Mouse (Mus musculus) neural tube, embryonic 11.5 days (tissue): ENCODE measurements around the gene Epb41. TPM values are rescaled to one million over a fixed set of nuclear protein-coding genes. Genes with fewer than 3 reads are reported as not detected.
A peak's percentile ranks its signal among the peaks of the same experiment; 100 is the strongest.

ENCODE experiments used
- ATAC-seq: fragments of 200-750 bp; cut with Nextera tagmentation; 2 replicates; pipeline ENCODE4 v1.8.0; 2017; ENCODE audit warnings: moderate number of reproducible peaks, mild to moderate bottlenecking, moderate TSS enrichment, moderate library complexity; ENCODE audit not compliant: insufficient read depth, low FRiP score, low TSS enrichment
- DNase-seq: peaks from one replicate; pipeline ENCODE4 v3.0.0-alpha.2; 2015; ENCODE audit warnings: low spot score
- H3K27ac ChIP-seq: fragments of 300-500 bp; sonication (generic); 2 replicates; pipeline ENCODE4 v1.5.1; 2014; ENCODE audit warnings: low read depth, mild to moderate bottlenecking, low read length
- H3K27me3 ChIP-seq: fragments of 300-500 bp; sonication (generic); 2 replicates; pipeline ENCODE4 v1.6.1; 2014; ENCODE audit warnings: mild to moderate bottlenecking, low read length, mixed read lengths; ENCODE audit not compliant: control insufficient read depth, insufficient read depth
- H3K36me3 ChIP-seq: fragments of 300-500 bp; sonication (generic); 2 replicates; pipeline ENCODE4 v1.6.1; 2014; ENCODE audit warnings: mild to moderate bottlenecking, low read length, moderate library complexity, mixed read lengths; ENCODE audit not compliant: control insufficient read depth, insufficient read depth
- H3K4me1 ChIP-seq: fragments of 300-500 bp; sonication (generic); 2 replicates; pipeline ENCODE4 v1.6.1; 2014; ENCODE audit warnings: low read length, mixed read lengths; ENCODE audit not compliant: control insufficient read depth, insufficient read depth
- H3K4me2 ChIP-seq: fragments of 300-500 bp; sonication (generic); 2 replicates; pipeline ENCODE4 v1.6.1; 2014; ENCODE audit warnings: low read depth, mild to moderate bottlenecking, moderate library complexity
- H3K4me3 ChIP-seq: fragments of 300-500 bp; sonication (generic); 2 replicates; pipeline ENCODE4 v1.5.1; 2014; ENCODE audit warnings: low read depth, low read length
- H3K9ac ChIP-seq: fragments of 300-500 bp; sonication (generic); 2 replicates; pipeline ENCODE4 v1.6.1; 2014; ENCODE audit warnings: mild to moderate bottlenecking, low read length
- H3K9me3 ChIP-seq: fragments of 300-500 bp; sonication (generic); 2 replicates; pipeline ENCODE4 v1.6.1; 2016; ENCODE audit warnings: low read length; ENCODE audit not compliant: control insufficient read depth
- WGBS: fragments of 180-500 bp; shearing (Covaris S2); extraction: QIAGEN DNeasy Blood & Tissue Kit; methylation state at CpG from one replicate; pipeline ENCODE4 v1.1.7; 2014; 5-methylcytosine and 5-hydroxymethylcytosine counted together
- polyA plus RNA-seq: library from polyadenylated mRNA; unstranded; fragments of >200 nt; fragmentation: Nextera tagmentation; extraction: Ambion mirVana; gene quantifications from 2 replicates; pipeline ENCODE4 v1.2.1, GENCODE M21; 2014

Gene Epb41
- polyA plus RNA-seq, 1 experiment from 2014 or later, result 203 TPM

DNA sequence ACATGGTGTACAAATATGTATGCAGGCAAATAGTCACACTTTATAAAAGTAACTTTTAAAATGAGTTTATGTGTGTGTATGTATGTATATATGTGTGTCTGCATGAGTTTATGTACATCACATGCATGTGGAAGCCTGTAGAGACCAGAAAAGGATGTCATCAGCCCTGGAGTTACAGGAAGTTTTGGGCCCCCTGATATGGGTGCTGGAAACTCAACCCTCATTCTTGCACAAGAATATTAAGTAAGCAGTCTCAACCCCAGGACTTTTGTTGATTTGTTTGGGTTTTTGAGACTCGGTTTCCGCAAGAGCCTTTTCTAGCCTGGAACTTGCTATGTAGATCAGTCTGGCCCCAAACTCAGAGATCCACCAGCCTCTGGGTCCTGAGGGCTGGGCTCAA is 15.6 kb downstream of the Epb41 start:
- no peaks in the 10 kb centered on the region for H3K4me1 ChIP-seq
- no peak overlapping the region for H3K27ac ChIP-seq
- no peaks in the 10 kb centered on the region for H3K36me3 ChIP-seq
- H3K4me3 ChIP-seq, result no peak overlapping the region
- no peaks in the 10 kb centered on the region for H3K9me3 ChIP-seq
- WGBS, result 92% methylated on average over 2 of the region's 2 CpGs
- H3K27me3 ChIP-seq, result no peaks in the 10 kb centered on the region
- no peak overlapping the region for H3K4me2 ChIP-seq
- ATAC-seq, result no peak
- H3K9ac ChIP-seq, result no peak overlapping the region
- no peak for DNase-seq

DNA sequence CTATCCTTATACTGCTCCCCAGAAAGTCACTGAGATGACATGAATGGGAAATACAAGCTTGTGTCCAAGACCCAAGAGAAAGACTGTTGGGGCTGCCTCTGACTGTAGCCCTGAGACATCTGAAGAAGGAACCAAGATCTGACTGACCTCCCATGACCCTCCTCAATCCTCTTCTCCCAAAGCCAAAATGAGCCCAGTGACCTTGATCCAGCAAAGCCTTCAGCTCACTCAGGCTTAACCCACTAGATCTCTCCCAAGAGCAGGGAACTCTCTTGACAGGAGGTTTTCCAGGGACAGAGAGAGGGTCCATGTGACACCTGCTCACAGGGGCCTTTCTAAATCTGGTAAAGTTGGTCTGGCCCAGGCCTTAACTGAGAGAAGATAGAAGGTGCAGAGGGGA is 17.8 kb downstream of the Epb41 start:
- no peak overlapping the region for H3K9ac ChIP-seq
- no peaks in the 10 kb centered on the region for H3K4me1 ChIP-seq
- no peak for DNase-seq
- no peaks in the 10 kb centered on the region for H3K9me3 ChIP-seq
- H3K27me3 ChIP-seq, result no peaks in the 10 kb centered on the region
- no peaks in the 10 kb centered on the region for H3K36me3 ChIP-seq
- no peak for ATAC-seq
- H3K27ac ChIP-seq, result no peak overlapping the region
- H3K4me2 ChIP-seq, result no peak overlapping the region
- no peak overlapping the region for H3K4me3 ChIP-seq

DNA sequence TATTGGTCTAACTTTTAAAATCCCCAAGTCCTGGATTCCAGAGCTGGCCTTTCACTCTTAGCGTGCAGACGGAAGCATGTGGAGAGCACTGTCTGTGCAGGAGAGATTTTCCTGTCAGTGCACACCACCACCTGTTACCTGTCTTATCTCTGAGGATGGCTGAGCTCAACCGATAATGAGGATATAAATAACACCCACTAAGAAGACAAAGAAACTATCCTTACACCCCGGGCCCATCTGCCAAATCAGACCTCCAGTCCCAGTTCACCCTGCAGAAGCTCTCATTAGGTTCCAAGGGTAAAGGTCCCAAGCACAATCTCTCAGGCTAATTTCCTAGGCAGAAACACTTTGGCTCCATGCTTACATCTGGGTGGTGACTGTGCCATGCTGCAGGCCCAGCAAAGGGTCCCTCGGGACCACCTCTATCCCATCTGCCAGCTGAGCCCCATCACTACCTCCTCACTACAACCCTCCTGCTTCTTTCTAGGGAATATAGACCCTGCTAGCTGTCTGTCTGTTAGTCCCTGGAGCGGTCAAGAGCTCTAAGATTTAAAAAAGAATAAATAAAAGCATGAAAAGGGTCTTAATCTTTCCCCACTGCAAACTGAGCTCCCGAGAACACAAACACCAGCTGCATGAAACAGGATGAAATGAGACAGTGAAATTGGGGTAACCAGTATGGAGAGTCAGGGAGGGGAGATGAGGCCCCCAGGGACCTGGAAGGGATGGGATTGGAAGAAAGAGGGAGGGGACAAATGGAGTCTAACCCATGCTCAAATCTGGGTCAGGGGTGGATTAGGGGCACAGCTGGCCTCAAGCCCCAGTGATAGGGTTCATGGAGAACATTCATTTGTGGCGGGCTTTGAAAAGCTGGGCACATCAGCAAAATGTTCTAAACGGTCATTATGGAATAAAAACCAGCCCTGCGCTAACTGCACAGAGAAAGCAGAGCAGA is 23.5 kb downstream of the Epb41 start:
- peaks cover 12% of the 10 kb centered on the region for H3K4me1 ChIP-seq
- H3K4me3 ChIP-seq, result no peak overlapping the region
- WGBS, result 70% methylated on average over 10 of the region's 10 CpGs
- ATAC-seq (no peak), DNase-seq (peak; percentile 49)
- no peak overlapping the region for H3K4me2 ChIP-seq
- no peak overlapping the region for H3K9ac ChIP-seq
- H3K27me3 ChIP-seq, result no peaks in the 10 kb centered on the region
- H3K27ac ChIP-seq, result no peak overlapping the region
- H3K36me3 ChIP-seq, result no peaks in the 10 kb centered on the region; the same call in 1 of the 2 replicates
- no peaks in the 10 kb centered on the region for H3K9me3 ChIP-seq

DNA sequence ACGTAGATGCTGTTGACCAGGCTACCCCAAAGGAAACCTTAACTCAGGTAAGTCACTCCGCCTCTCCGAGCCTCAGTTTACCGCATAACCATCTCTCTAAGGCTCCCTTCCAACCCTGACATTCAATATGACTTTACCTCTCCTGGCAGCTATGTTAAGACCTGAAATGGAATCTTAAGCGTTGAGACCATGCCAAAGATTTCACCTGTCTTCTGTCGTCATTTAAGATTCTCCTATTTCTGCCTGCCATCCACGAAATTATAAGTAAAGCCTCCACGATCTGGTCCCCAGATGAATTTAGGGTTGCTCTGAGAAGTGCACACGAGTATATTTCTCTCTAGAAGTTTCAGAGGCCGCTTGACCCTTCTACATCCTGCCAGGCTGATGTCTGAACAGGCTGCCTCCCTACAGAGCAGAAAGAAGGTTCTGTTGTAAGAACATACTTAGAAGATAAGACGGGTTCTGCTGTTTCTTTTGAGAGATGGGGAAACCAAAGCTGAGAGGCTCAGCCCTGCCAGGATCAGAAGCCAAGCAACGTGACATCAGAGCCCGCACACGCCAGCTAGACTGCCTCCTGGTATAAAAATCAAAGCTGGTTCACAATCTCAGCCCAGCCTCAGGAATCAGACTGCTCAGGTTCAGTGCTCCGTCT is 25.4 kb downstream of the Epb41 start:
- no peak for ATAC-seq

DNA sequence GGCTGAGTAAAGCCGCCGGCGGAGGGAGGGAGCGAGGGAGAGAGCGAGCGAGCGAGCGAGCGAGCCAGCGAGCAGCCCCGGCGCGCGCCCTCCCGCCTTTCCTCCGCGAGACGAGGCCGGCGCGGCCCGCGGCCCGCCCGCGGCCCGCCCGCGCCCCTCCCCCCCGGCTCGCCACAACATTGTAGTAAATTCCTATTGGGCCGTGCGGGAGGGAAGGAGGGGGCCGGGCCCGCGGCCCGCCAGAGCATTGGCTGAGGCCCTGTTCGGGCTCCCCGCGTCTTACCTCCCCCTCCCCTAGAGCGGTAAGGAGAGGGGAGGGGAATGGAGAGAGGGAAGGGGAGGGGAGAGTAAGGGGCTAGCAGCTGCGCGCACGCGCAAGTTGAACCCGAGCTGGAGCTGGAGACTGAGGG is 26.1 kb downstream of the Epb41 start:
- 1% methylated on average over 23 of the region's 46 CpGs for WGBS

More for the DNA sequence above, 25.4 kb downstream of the Epb41 start:
- WGBS, result 9% methylated on average over 14 of the region's 15 CpGs
- 0 out of 2 replicates have a peak overlapping the region, but pooled peaks have one; percentile 42 for H3K27ac ChIP-seq
- no peaks in the 10 kb centered on the region; the same call in 1 of the 2 replicates for H3K36me3 ChIP-seq
- peak overlapping the region; percentile 47; the same call in 1 of the 2 replicates for H3K9ac ChIP-seq
- no peaks in the 10 kb centered on the region for H3K27me3 ChIP-seq
- H3K4me2 ChIP-seq, result peak overlapping the region; percentile 77
- DNase-seq, result no peak
- peak overlapping the region; percentile 99; the same call in 1 of the 2 replicates for H3K4me3 ChIP-seq
- peaks cover 13% of the 10 kb centered on the region for H3K4me1 ChIP-seq
- H3K9me3 ChIP-seq, result no peaks in the 10 kb centered on the region

DNA sequence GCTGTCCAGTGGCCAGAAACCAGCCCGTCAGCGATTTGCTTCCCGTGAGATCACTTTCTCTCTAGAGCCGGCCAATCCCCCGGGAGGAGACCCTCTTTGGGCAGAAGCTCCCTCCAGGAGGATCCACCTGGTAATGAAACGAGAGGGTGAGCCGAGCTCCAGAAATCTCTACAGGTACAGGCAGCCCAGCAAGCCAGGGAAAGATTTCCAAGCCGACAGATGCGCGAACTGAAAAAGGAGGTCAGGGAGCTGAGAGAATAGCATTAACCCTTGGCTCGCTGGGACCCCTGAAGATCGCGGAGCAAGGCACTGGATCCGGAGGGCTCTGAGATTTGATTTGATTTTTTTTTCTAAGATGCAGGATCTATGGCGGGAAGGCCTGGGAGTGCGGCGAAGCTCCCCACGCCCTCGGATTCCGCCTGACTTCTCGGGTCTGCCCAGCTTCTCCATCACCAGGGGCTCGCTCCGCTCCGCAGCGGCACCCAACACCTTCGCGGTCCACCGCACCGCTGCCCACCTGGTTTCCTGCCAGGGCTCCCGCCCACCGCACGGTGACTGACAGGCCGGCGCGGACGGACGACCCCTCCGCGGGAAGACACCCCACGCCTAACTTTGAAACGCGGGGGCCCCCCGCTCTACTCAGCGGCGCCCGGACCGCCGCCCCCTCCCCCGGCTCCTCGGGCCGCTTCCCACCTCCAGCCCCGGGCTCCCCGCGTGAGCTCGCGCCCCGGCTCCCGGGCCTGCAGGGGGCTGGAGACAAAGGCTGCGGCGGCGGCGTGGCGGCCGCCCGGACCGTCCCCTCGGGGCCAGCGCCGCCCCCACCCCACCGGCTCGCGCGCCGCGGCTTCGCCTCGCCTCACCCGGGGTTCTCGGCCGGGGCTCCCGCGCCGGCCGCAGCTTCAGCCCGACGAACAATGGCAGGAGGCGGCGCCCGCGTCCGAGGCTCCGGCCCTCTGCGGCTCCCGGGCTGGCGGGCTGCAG is 26.8 kb downstream of the Epb41 start:
- Histone ChIP-seq H3K27me3 (no peaks in the 10 kb centered on the region), H3K27ac (peak overlapping the region; percentile 98), H3K4me2 (peak overlapping the region; percentile 77), H3K4me1 (peaks cover 13% of the 10 kb centered on the region), H3K9ac (peak overlapping the region; percentile 99), H3K4me3 (peak overlapping the region; percentile 99), H3K9me3 (no peaks in the 10 kb centered on the region), H3K36me3 (no peaks in the 10 kb centered on the region; the same call in 1 of the 2 replicates)
- DNase-seq (peak; percentile 67), ATAC-seq (peak; percentile 53)
- WGBS, result 1% methylated on average over 82 of the region's 95 CpGs

More for the DNA sequence above, 26.1 kb downstream of the Epb41 start:
- ATAC-seq (peak; percentile 96), DNase-seq (peak; percentile 96)
- Histone ChIP-seq H3K4me3 (peak overlapping the region; percentile 99), H3K9ac (peak overlapping the region; percentile 99), H3K27ac (peak overlapping the region; percentile 98), H3K4me2 (peak overlapping the region; percentile 77), H3K36me3 (no peaks in the 10 kb centered on the region; the same call in 1 of the 2 replicates), H3K27me3 (no peaks in the 10 kb centered on the region), H3K9me3 (no peaks in the 10 kb centered on the region), H3K4me1 (peaks cover 13% of the 10 kb centered on the region)

DNA sequence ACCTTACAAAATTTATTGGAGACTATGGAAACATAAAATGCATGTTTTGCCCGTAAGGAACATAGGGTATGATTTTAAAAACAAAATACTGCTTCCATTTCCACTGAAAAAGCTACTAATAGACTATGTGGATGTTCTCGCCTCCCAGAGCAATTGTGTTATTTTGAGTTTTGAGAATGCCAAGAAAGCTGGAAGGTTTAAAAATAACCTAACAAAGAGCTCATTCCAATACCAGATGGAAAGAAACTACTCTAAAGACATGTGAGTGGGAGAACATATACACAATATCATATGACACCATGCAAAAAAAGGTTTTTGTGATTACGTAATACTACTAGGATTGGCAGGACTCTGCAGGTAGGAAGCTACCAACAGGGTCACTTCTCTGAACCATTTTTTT is 31.4 kb downstream of the Epb41 start:
- DNase-seq (no peak), ATAC-seq (no peak)
- Histone ChIP-seq H3K9ac (no peak overlapping the region), H3K36me3 (no peaks in the 10 kb centered on the region; the same call in 1 of the 2 replicates), H3K9me3 (no peaks in the 10 kb centered on the region), H3K27ac (no peak overlapping the region), H3K27me3 (no peaks in the 10 kb centered on the region), H3K4me3 (no peak overlapping the region), H3K4me2 (no peak overlapping the region), H3K4me1 (peaks cover 15% of the 10 kb centered on the region)
- 94% methylated on average over 3 of the region's 3 CpGs for WGBS
